Mouse (Mus musculus): ENCODE measurements around the gene Rab8a. TPM values are rescaled to one million over a fixed set of nuclear protein-coding genes. Genes with fewer than 3 reads are reported as not detected.

Gene Rab8a
- polyA plus RNA-seq, 1 experiment from 2014 or later = 116 TPM

GRCm38 (mm10) chr8:72212751-72213150, 51.8 kb downstream of the Rab8a start, which contains the start of gene Cib3:
TSS of gene Cib3 (minus strand) at chr8:72212837.
- Histone ChIP-seq H3K9ac (no peak within 1 kb of the TSS), H3K9me3 (replicated peaks) (no peaks in the 10 kb centered on the region), H3K36me3 (no peaks in the 10 kb centered on the region), H3K4me3 (replicated peaks) (no peak within 1 kb of the TSS), H3K27me3 (0 out of 2 replicates have a peak, but pooled peaks cover 2% of the 10 kb centered on the region), H3K4me2 (replicated peaks) (no peak within 1 kb of the TSS), H3K27ac (replicated peaks) (no peak within 1 kb of the TSS), H3K4me1 (no peaks in the 10 kb centered on the region)
- ATAC-seq (ENCODE audit: insufficient number of reproducible peaks, low FRiP score, low TSS enrichment, low read depth) = no peak
- 36% methylated on average over 4 of the region's 4 CpGs for WGBS

DNA sequence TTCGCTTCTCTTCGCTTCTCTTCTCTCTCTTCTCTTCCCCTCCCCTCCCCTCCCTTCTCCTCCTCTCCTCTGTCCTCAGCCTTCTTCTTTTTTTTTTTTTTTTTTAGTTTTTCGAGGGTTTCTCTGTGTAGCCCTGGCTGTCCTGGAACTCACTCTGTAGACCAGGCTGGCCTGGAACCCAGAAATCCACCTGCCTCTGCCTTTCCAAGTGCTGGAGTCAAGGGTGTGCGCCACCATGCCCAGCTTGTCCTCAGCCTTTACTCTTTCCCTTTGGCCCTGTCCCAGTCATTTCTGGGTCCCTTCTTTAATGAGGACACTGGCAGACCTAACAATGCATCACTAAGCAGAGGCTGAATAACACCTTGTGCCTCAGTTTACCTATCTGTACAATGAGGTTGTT, 52.5 kb downstream of the Rab8a start, which contains the start of gene Gm11034:
Gene Gm11034 (minus strand): TSS at position 101 of the 400 bp plus-strand sequence.
- Histone ChIP-seq H3K36me3 (no peaks in the 10 kb centered on the region), H3K27me3 (0 out of 2 replicates have a peak, but pooled peaks cover 2% of the 10 kb centered on the region), H3K4me3 (replicated peaks) (no peak within 1 kb of the TSS), H3K9me3 (replicated peaks) (no peaks in the 10 kb centered on the region), H3K4me1 (no peaks in the 10 kb centered on the region), H3K9ac (no peak within 1 kb of the TSS), H3K4me2 (replicated peaks) (no peak within 1 kb of the TSS), H3K27ac (replicated peaks) (no peak within 1 kb of the TSS)
- 76% methylated on average over 4 of the region's 4 CpGs for WGBS
- ATAC-seq (ENCODE audit: insufficient number of reproducible peaks, low FRiP score, low TSS enrichment, low read depth) = no peak

GRCm38 (mm10) chr8:72215060-72215459, 54.1 kb downstream of the Rab8a start:
- WGBS = 46% methylated on average over 2 of the region's 2 CpGs
- H3K27ac ChIP-seq (replicated peaks) = no peak overlapping the region
- H3K9ac ChIP-seq = no peak overlapping the region
- 0 out of 2 replicates have a peak, but pooled peaks cover 2% of the 10 kb centered on the region for H3K27me3 ChIP-seq
- no peaks in the 10 kb centered on the region for H3K9me3 ChIP-seq (replicated peaks)
- H3K4me2 ChIP-seq (replicated peaks) = no peak overlapping the region
- H3K4me1 ChIP-seq = no peaks in the 10 kb centered on the region
- H3K4me3 ChIP-seq (replicated peaks) = no peak overlapping the region
- H3K36me3 ChIP-seq = no peaks in the 10 kb centered on the region
- no peak for ATAC-seq (ENCODE audit: insufficient number of reproducible peaks, low FRiP score, low TSS enrichment, low read depth)

- 48% methylated on average over 1 of the region's 1 CpGs for WGBS
Measured at GRCm38 (mm10) chr8:72215871-72216270, 54.9 kb downstream of the Rab8a start.

GRCm38 (mm10) chr8:72218781-72219540, 58.0 kb downstream of the Rab8a start:
- Histone ChIP-seq H3K4me1 (peaks cover 15% of the 10 kb centered on the region), H3K36me3 (peaks cover 30% of the 10 kb centered on the region), H3K9ac (no peak overlapping the region), H3K9me3 (replicated peaks) (no peaks in the 10 kb centered on the region), H3K27me3 (0 out of 2 replicates have a peak, but pooled peaks cover 2% of the 10 kb centered on the region), H3K4me2 (replicated peaks) (peak overlapping the region; percentile 66), H3K4me3 (replicated peaks) (peak overlapping the region; percentile 82), H3K27ac (replicated peaks) (no peak overlapping the region)
- ATAC-seq (ENCODE audit: insufficient number of reproducible peaks, low FRiP score, low TSS enrichment, low read depth) = no peak
- 78% methylated on average over 10 of the region's 10 CpGs for WGBS

More at GRCm38 (mm10) chr8:72215871-72216270, 54.9 kb downstream of the Rab8a start:
- Histone ChIP-seq H3K9me3 (replicated peaks) (no peaks in the 10 kb centered on the region), H3K4me1 (peaks cover 8% of the 10 kb centered on the region), H3K36me3 (0 out of 2 replicates have a peak, but pooled peaks cover 1% of the 10 kb centered on the region), H3K4me2 (replicated peaks) (no peak overlapping the region), H3K27me3 (0 out of 2 replicates have a peak, but pooled peaks cover 2% of the 10 kb centered on the region), H3K9ac (no peak overlapping the region), H3K4me3 (replicated peaks) (no peak overlapping the region), H3K27ac (replicated peaks) (no peak overlapping the region)
- ATAC-seq (ENCODE audit: insufficient number of reproducible peaks, low FRiP score, low TSS enrichment, low read depth) = no peak

DNA sequence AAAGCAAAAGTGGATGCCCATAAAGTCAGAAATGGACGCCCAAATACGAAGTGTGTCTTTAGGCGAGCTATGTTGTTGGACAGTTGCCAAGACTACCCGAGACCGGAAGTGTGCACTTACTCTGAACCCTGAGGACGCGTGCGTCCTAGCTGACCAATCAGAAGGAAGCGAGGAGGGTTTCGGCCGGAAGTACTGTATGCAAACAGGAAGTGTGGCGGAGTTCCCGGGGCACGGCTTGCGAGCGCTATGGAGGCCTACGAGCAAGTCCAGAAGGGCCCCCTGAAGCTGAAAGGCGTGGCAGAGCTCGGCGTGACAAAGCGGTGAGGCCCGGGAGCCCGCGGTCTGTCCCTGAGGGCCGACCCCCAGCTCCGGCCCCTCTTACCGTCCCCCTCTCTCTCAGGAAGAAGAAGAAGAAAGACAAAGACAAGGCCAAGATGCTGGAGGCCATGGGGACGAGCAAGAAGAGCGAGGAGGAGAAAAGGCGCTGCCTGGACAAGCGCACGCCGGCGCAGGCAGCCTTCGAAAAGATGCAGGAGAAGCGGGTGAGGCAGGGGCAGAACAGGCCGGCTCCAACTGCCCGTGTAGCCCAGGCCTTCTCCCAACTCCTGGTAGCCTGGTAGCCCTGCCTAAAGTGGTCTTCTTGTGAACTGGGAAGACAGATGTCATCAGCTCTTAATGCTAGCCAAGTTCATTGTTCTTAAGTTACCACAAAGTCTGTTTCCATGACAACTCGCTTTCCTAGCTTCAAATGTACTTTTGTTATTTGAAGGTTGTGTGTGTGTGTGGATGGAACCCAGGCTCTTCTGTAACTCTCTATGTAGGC, 58.8 kb downstream of the Rab8a start, which contains the start of gene Fam32a:
Gene Fam32a (plus strand): TSS at position 190 of the 823 bp plus-strand sequence.
- H3K9ac ChIP-seq = peak within 1 kb of the TSS; percentile 74
- peak within 1 kb of the TSS; percentile 82 for H3K4me3 ChIP-seq (replicated peaks)
- no peaks in the 10 kb centered on the region for H3K9me3 ChIP-seq (replicated peaks)
- peaks cover 15% of the 10 kb centered on the region for H3K4me1 ChIP-seq
- 0 out of 2 replicates have a peak, but pooled peaks cover 2% of the 10 kb centered on the region for H3K27me3 ChIP-seq
- peak within 1 kb of the TSS; percentile 75 for H3K27ac ChIP-seq (replicated peaks)
- peak; percentile 96 for ATAC-seq (ENCODE audit: insufficient number of reproducible peaks, low FRiP score, low TSS enrichment, low read depth)
- H3K36me3 ChIP-seq = peaks cover 30% of the 10 kb centered on the region
- WGBS = 8% methylated on average over 39 of the region's 39 CpGs
- peak within 1 kb of the TSS; percentile 66 for H3K4me2 ChIP-seq (replicated peaks)

DNA sequence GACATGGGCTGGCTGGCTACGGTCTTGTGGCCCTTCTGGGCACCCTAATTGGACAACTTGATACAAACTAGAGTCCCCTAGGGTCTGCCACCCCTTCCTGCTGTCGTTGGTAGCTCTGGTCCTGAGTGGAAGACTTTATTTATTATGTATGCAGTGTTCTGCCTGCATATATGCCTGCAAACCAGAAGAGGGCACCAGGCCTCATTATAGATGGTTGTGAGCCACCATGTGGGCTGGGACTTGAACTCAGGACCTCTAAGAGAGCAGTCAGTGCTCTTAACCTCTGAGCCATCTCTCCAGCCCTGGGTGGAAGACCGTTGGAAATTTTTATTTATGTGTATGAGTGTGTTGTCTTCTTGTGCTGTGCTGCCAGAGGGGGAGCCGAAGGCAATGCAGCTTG, 59.8 kb downstream of the Rab8a start:
- Histone ChIP-seq H3K4me2 (replicated peaks) (peak overlapping the region; percentile 66), H3K4me1 (peaks cover 15% of the 10 kb centered on the region), H3K27ac (replicated peaks) (no peak overlapping the region), H3K9me3 (replicated peaks) (no peaks in the 10 kb centered on the region), H3K9ac (no peak overlapping the region), H3K4me3 (replicated peaks) (peak overlapping the region; percentile 82), H3K36me3 (peaks cover 30% of the 10 kb centered on the region), H3K27me3 (no peaks in the 10 kb centered on the region)
- no peak for ATAC-seq (ENCODE audit: insufficient number of reproducible peaks, low FRiP score, low TSS enrichment, low read depth)
- WGBS = 86% methylated on average over 4 of the region's 4 CpGs

- WGBS = 96% methylated on average over 5 of the region's 5 CpGs
- ATAC-seq (ENCODE audit: insufficient number of reproducible peaks, low FRiP score, low TSS enrichment, low read depth) = no peak
Measured at GRCm38 (mm10) chr8:72222656-72223055, 61.7 kb downstream of the Rab8a start.

More at GRCm38 (mm10) chr8:72222656-72223055, 61.7 kb downstream of the Rab8a start:
- H3K36me3 ChIP-seq = peaks cover 30% of the 10 kb centered on the region
- H3K27ac ChIP-seq (replicated peaks) = no peak overlapping the region
- H3K27me3 ChIP-seq = no peaks in the 10 kb centered on the region
- H3K4me1 ChIP-seq = peaks cover 15% of the 10 kb centered on the region
- no peaks in the 10 kb centered on the region for H3K9me3 ChIP-seq (replicated peaks)
- no peak overlapping the region for H3K4me2 ChIP-seq (replicated peaks)
- H3K4me3 ChIP-seq (replicated peaks) = no peak overlapping the region
- H3K9ac ChIP-seq = no peak overlapping the region

Other genes starting within 250 kb of the Rab8a start
- gene Zfp961, start 210.2 kb upstream of the Rab8a start, polyA plus RNA-seq (2015; fragmentation: Nextera tagmentation; extraction: Ambion mirVana) = 13.6 and 15.0 TPM in 2 replicates
- gene Cyp4f18, start 151.6 kb upstream of the Rab8a start, polyA plus RNA-seq (2015; fragmentation: Nextera tagmentation; extraction: Ambion mirVana) = 1.3 and 1.5 TPM in 2 replicates
- not detected in 2 replicates for gene Olfr372, start 120.0 kb upstream of the Rab8a start, polyA plus RNA-seq (2015; fragmentation: Nextera tagmentation; extraction: Ambion mirVana)
- gene Olfr373, start 78.0 kb upstream of the Rab8a start, polyA plus RNA-seq (2015; fragmentation: Nextera tagmentation; extraction: Ambion mirVana) = 0.17 TPM in 1 of 2 replicates, not detected in the other
- 0.08 TPM in 1 of 2 replicates, not detected in the other for gene Olfr374, start 54.2 kb upstream of the Rab8a start, polyA plus RNA-seq (2015; fragmentation: Nextera tagmentation; extraction: Ambion mirVana)
- 600 and 613 TPM in 2 replicates for gene Tpm4, start 26.2 kb upstream of the Rab8a start, polyA plus RNA-seq (2015; fragmentation: Nextera tagmentation; extraction: Ambion mirVana)
- gene Hsh2d, start 28.4 kb downstream of the Rab8a start, polyA plus RNA-seq (2015; fragmentation: Nextera tagmentation; extraction: Ambion mirVana) = 0.26 TPM in 1 of 2 replicates, not detected in the other
- gene Cib3, start 51.6 kb downstream of the Rab8a start, polyA plus RNA-seq (2015; fragmentation: Nextera tagmentation; extraction: Ambion mirVana) = 0.31 TPM in 1 of 2 replicates, not detected in the other
- not detected in 2 replicates for gene Gm11034, start 52.4 kb downstream of the Rab8a start, polyA plus RNA-seq (2015; fragmentation: Nextera tagmentation; extraction: Ambion mirVana)
- gene Fam32a, start 58.5 kb downstream of the Rab8a start, polyA plus RNA-seq (2015; fragmentation: Nextera tagmentation; extraction: Ambion mirVana) = 71.0 and 72.1 TPM in 2 replicates
- 109 and 112 TPM in 2 replicates for gene Ap1m1, start 78.8 kb downstream of the Rab8a start, polyA plus RNA-seq (2015; fragmentation: Nextera tagmentation; extraction: Ambion mirVana)
- gene Gm10282, start 144.1 kb downstream of the Rab8a start, polyA plus RNA-seq (2015; fragmentation: Nextera tagmentation; extraction: Ambion mirVana) = 22.9 and 33.3 TPM in 2 replicates
- 12.1 and 15.4 TPM in 2 replicates for gene Klf2, start 157.8 kb downstream of the Rab8a start, polyA plus RNA-seq (2015; fragmentation: Nextera tagmentation; extraction: Ambion mirVana)